Mouse (Mus musculus) intestine, postnatal 0 days (tissue): ENCODE measurements around the gene Hyou1. TPM values are rescaled to one million over a fixed set of nuclear protein-coding genes. Genes with fewer than 3 reads are reported as not detected.

Experiments
- ATAC-seq: fragments of 200-750 bp; cut with Nextera tagmentation; 2 replicates; pipeline ENCODE4 v1.8.0; 2017; ENCODE audit warnings: mild to moderate bottlenecking, moderate TSS enrichment, moderate library complexity
- H3K27ac ChIP-seq: fragments of 300-500 bp; sonication (generic); 2 replicates; pipeline ENCODE4 v1.5.1; 2014; ENCODE audit warnings: mild to moderate bottlenecking, low read depth, low read length, moderate library complexity
- H3K27me3 ChIP-seq: fragments of 300-500 bp; sonication (generic); replicated peaks from 2 replicates; pipeline ENCODE4 v1.6.1; 2014; ENCODE audit warnings: low read length, mixed read lengths; ENCODE audit not compliant: control insufficient read depth, insufficient read depth
- H3K36me3 ChIP-seq: fragments of 300-500 bp; sonication (generic); 2 replicates; pipeline ENCODE4 v1.6.1; 2014; ENCODE audit warnings: mild to moderate bottlenecking, moderate library complexity; ENCODE audit not compliant: control insufficient read depth, insufficient read depth
- H3K4me1 ChIP-seq: fragments of 300-500 bp; sonication (generic); replicated peaks from 2 replicates; pipeline ENCODE4 v1.6.1; 2014; ENCODE audit warnings: antibody characterized with exemption, low read length, mixed read lengths; ENCODE audit not compliant: control insufficient read depth, insufficient read depth
- H3K4me2 ChIP-seq: fragments of 300-500 bp; sonication (generic); replicated peaks from 2 replicates; pipeline ENCODE4 v1.6.1; 2014; ENCODE audit warnings: low read depth, mild to moderate bottlenecking, moderate library complexity
- H3K4me3 ChIP-seq: fragments of 300-500 bp; sonication (generic); 2 replicates; pipeline ENCODE4 v1.5.1; 2014; ENCODE audit warnings: low read depth, low read length
- H3K9ac ChIP-seq: fragments of 300-500 bp; sonication (generic); 2 replicates; pipeline ENCODE4 v1.6.1; 2014; ENCODE audit warnings: mild to moderate bottlenecking, low read depth, low read length
- H3K9me3 ChIP-seq: fragments of 300-500 bp; sonication (generic); 2 replicates; pipeline ENCODE4 v1.6.1; 2016; ENCODE audit warnings: mixed run types; ENCODE audit not compliant: control insufficient read depth
- CTCF ChIP-seq: sonication (generic); IDR thresholded peaks from 2 replicates; pipeline ENCODE4 v1.5.1; 2016; ENCODE audit warnings: low read depth, mild to moderate bottlenecking, control low read depth, antibody characterized with exemption, moderate library complexity
- WGBS: fragments of 180-500 bp; shearing (Covaris S2); extraction: QIAGEN DNeasy Blood & Tissue Kit; methylation state at CpG from one replicate; pipeline ENCODE4 v1.1.7; 2014; 5-methylcytosine and 5-hydroxymethylcytosine counted together
- polyA plus RNA-seq: library from polyadenylated mRNA; unstranded; fragments of >200 nt; fragmentation: Nextera tagmentation; extraction: Ambion mirVana; gene quantifications from 2 replicates; pipeline ENCODE4 v1.2.1, GENCODE M21; 2015

The Hyou1 gene
- polyA plus RNA-seq, 1 experiment from 2014 or later, result 11.1 TPM

GRCm38 (mm10) chr9:44347621-44348020 lies 31.7 kb upstream of the Hyou1 start:
- Histone ChIP-seq H3K4me3 (no peak overlapping the region), H3K4me1 (no peaks in the 10 kb centered on the region), H3K27ac (no peak overlapping the region), H3K9ac (no peak overlapping the region), H3K27me3 (no peaks in the 10 kb centered on the region), H3K36me3 (peaks cover 52% of the 10 kb centered on the region), H3K9me3 (no peaks in the 10 kb centered on the region), H3K4me2 (no peak overlapping the region)
- no peak for ATAC-seq
- TF ChIP-seq CTCF, result no peak
- 74% methylated on average over 4 of the region's 4 CpGs for WGBS

GRCm38 (mm10) chr9:44348546-44348945 lies 30.7 kb upstream of the Hyou1 start:
- H3K4me2 ChIP-seq, result no peak overlapping the region

GRCm38 (mm10) chr9:44351396-44351795 lies 27.9 kb upstream of the Hyou1 start:
- H3K9ac ChIP-seq, result no peak overlapping the region
- H3K27ac ChIP-seq, result no peak overlapping the region
- H3K4me1 ChIP-seq, result no peaks in the 10 kb centered on the region
- H3K4me2 ChIP-seq, result no peak overlapping the region
- peaks cover 90% of the 10 kb centered on the region for H3K36me3 ChIP-seq
- over 99% methylated on average over 4 of the region's 4 CpGs for WGBS
- no peak for ATAC-seq
- no peaks in the 10 kb centered on the region for H3K9me3 ChIP-seq
- H3K27me3 ChIP-seq, result no peaks in the 10 kb centered on the region
- no peak for TF ChIP-seq CTCF
- no peak overlapping the region for H3K4me3 ChIP-seq

More at GRCm38 (mm10) chr9:44348546-44348945, 30.7 kb upstream of the Hyou1 start:
- Histone ChIP-seq H3K27me3 (no peaks in the 10 kb centered on the region), H3K9ac (no peak overlapping the region), H3K9me3 (no peaks in the 10 kb centered on the region), H3K27ac (no peak overlapping the region; the same call in 1 of the 2 replicates), H3K4me1 (no peaks in the 10 kb centered on the region), H3K36me3 (peaks cover 62% of the 10 kb centered on the region), H3K4me3 (no peak overlapping the region)
- WGBS, result 96% methylated on average over 4 of the region's 4 CpGs
- ATAC-seq, result no peak
- peak; percentile 46 for TF ChIP-seq CTCF

GRCm38 (mm10) chr9:44352337-44352736 lies 27.0 kb upstream of the Hyou1 start:
- no peak for ATAC-seq
- 89% methylated on average over 10 of the region's 10 CpGs for WGBS
- H3K4me2 ChIP-seq, result no peak overlapping the region
- peaks cover 96% of the 10 kb centered on the region for H3K36me3 ChIP-seq
- H3K4me3 ChIP-seq, result no peak overlapping the region
- no peaks in the 10 kb centered on the region for H3K27me3 ChIP-seq
- TF ChIP-seq CTCF, result no peak
- H3K9me3 ChIP-seq, result no peaks in the 10 kb centered on the region
- H3K4me1 ChIP-seq, result no peaks in the 10 kb centered on the region
- no peak overlapping the region for H3K9ac ChIP-seq
- H3K27ac ChIP-seq, result no peak overlapping the region

- H3K4me3 ChIP-seq, result no peak overlapping the region
- no peaks in the 10 kb centered on the region for H3K27me3 ChIP-seq
- 93% methylated on average over 6 of the region's 6 CpGs for WGBS
- no peak for TF ChIP-seq CTCF
- H3K9ac ChIP-seq, result no peak overlapping the region
- H3K36me3 ChIP-seq, result peaks cover 95% of the 10 kb centered on the region
- no peaks in the 10 kb centered on the region for H3K9me3 ChIP-seq
- no peak overlapping the region for H3K4me2 ChIP-seq
- no peaks in the 10 kb centered on the region for H3K4me1 ChIP-seq
- ATAC-seq, result no peak
- no peak overlapping the region for H3K27ac ChIP-seq
Observed at GRCm38 (mm10) chr9:44353142-44353541, 26.1 kb upstream of the Hyou1 start.

GRCm38 (mm10) chr9:44357207-44357606 lies 22.1 kb upstream of the Hyou1 start:
- Histone ChIP-seq H3K4me3 (no peak overlapping the region), H3K27ac (no peak overlapping the region), H3K36me3 (peaks cover 67% of the 10 kb centered on the region), H3K9me3 (no peaks in the 10 kb centered on the region), H3K9ac (no peak overlapping the region), H3K4me2 (no peak overlapping the region), H3K4me1 (no peaks in the 10 kb centered on the region), H3K27me3 (no peaks in the 10 kb centered on the region)
- peak; percentile 65 for TF ChIP-seq CTCF
- no peak for ATAC-seq
- 73% methylated on average over 4 of the region's 4 CpGs for WGBS
